Mouse (Mus musculus): ENCODE measurements at regions not wholly inside any gene's neighbourhood (a gene's known extent, or its start where the extent isn't known, plus 50 kb on each side); places are given as distances from the start of the nearest gene placed in this dataset.

DNA sequence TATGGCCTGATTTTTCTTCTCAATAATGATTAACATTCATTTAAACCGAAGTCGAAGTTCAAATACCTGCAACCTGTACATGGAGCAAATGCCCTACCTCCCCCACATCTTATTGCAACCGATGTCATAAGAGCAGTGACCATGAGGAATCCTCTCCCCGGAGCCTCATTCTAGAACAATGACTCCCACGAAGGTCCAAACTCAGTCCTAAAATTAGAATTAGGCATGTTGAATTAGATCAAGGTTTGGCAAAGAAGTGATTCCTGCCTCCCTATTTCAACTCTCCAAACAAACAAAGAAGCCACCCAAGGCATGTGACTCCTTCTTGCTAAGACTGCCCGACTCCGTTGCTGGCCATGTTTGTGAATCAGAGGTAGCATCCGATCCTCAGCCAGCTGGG, 94.1 kb upstream of the Sh3bp4 start:
- TF ChIP-seq CTCF (conservative IDR thresholded peaks at IDR 0.05; ENCODE audit: low read length) (no peak), POU5F1 (IDR thresholded peaks at IDR 0.05; ENCODE audit: borderline replicate concordance, low read length) (no peak), NANOG (IDR thresholded peaks at IDR 0.05; ENCODE audit: borderline replicate concordance, low read length) (no peak)

Data from E14TG2a.4 (cell line).